Mouse (Mus musculus): ENCODE data around the gene Cd151. TPM values are rescaled to one million over a fixed set of nuclear protein-coding genes. Genes with fewer than 3 reads are reported as not detected.

Gene Cd151
- polyA plus RNA-seq (2012; rRNA removed): 537 and 555 TPM in 2 replicates

- TF ChIP-seq CTCF (IDR thresholded peaks at IDR 0.05; ENCODE audit: insufficient read depth, low read length): no peak
- TF ChIP-seq POLR2A (IDR thresholded peaks at IDR 0.05; ENCODE audit: borderline replicate concordance, extremely low read depth, low read depth, low read length): peak; percentile 87; the same call in 1 of the 2 replicates
- Histone ChIP-seq H3K4me1 (ENCODE audit: control insufficient read depth, insufficient read depth, low read length) (peaks cover 35% of the 10 kb centered on the region), H3K4me3 (replicated peaks; ENCODE audit: extremely low read depth, low read depth, low read length) (peak within 1 kb of the TSS; percentile 91)
- under 1% methylated on average over 51 of the region's 52 CpGs for WGBS
- peak; percentile 88 for DNase-seq
Observed at GRCm38 (mm10) chr7:141467230-141468030, at the start of gene Cd151. Cd151 (plus strand) TSS chr7:141467392.

GRCm38 (mm10) chr7:141417731-141418681, 49.2 kb upstream of the Cd151 start:
- no peak overlapping the region for H3K4me3 ChIP-seq (replicated peaks; ENCODE audit: extremely low read depth, low read depth, low read length)
- TF ChIP-seq POLR2A (IDR thresholded peaks at IDR 0.05; ENCODE audit: borderline replicate concordance, extremely low read depth, low read depth, low read length) (no peak), CTCF (IDR thresholded peaks at IDR 0.05; ENCODE audit: insufficient read depth, low read length) (no peak)
- DNase-seq: no peak
- WGBS: 68% methylated on average over 8 of the region's 8 CpGs
- H3K4me1 ChIP-seq (ENCODE audit: control insufficient read depth, insufficient read depth, low read length): peaks cover 3% of the 10 kb centered on the region

- no peak overlapping the region for H3K4me3 ChIP-seq (replicated peaks; ENCODE audit: extremely low read depth, low read depth, low read length)
- TF ChIP-seq CTCF (IDR thresholded peaks at IDR 0.05; ENCODE audit: insufficient read depth, low read length) (no peak), POLR2A (IDR thresholded peaks at IDR 0.05; ENCODE audit: borderline replicate concordance, extremely low read depth, low read depth, low read length) (no peak)
- 54% methylated on average over 7 of the region's 7 CpGs for WGBS
- peaks cover 3% of the 10 kb centered on the region for H3K4me1 ChIP-seq (ENCODE audit: control insufficient read depth, insufficient read depth, low read length)
- no peak for DNase-seq
Observed at GRCm38 (mm10) chr7:141418970-141419369, 48.2 kb upstream of the Cd151 start.

- no peak for TF ChIP-seq CTCF (IDR thresholded peaks at IDR 0.05; ENCODE audit: insufficient read depth, low read length)
- no peak for TF ChIP-seq POLR2A (IDR thresholded peaks at IDR 0.05; ENCODE audit: borderline replicate concordance, extremely low read depth, low read depth, low read length)
- WGBS: 76% methylated on average over 9 of the region's 9 CpGs
- no peak for DNase-seq
- H3K4me1 ChIP-seq (ENCODE audit: control insufficient read depth, insufficient read depth, low read length): no peaks in the 10 kb centered on the region
- no peak overlapping the region for H3K4me3 ChIP-seq (replicated peaks; ENCODE audit: extremely low read depth, low read depth, low read length)
Observed at GRCm38 (mm10) chr7:141420030-141420702, 47.0 kb upstream of the Cd151 start.

GRCm38 (mm10) chr7:141423811-141424210, 43.4 kb upstream of the Cd151 start:
- Histone ChIP-seq H3K4me3 (replicated peaks; ENCODE audit: extremely low read depth, low read depth, low read length) (no peak overlapping the region), H3K4me1 (ENCODE audit: control insufficient read depth, insufficient read depth, low read length) (no peaks in the 10 kb centered on the region)
- 62% methylated on average over 4 of the region's 4 CpGs for WGBS
- TF ChIP-seq CTCF (IDR thresholded peaks at IDR 0.05; ENCODE audit: insufficient read depth, low read length): no peak
- TF ChIP-seq POLR2A (IDR thresholded peaks at IDR 0.05; ENCODE audit: borderline replicate concordance, extremely low read depth, low read depth, low read length): no peak
- no peak for DNase-seq

- no peaks in the 10 kb centered on the region; the same call in 1 of the 2 replicates for H3K4me1 ChIP-seq (ENCODE audit: control insufficient read depth, insufficient read depth, low read length)
- DNase-seq: no peak
- no peak overlapping the region for H3K4me3 ChIP-seq (replicated peaks; ENCODE audit: extremely low read depth, low read depth, low read length)
- WGBS: 82% methylated on average over 12 of the region's 12 CpGs
- TF ChIP-seq CTCF (IDR thresholded peaks at IDR 0.05; ENCODE audit: insufficient read depth, low read length) (no peak), POLR2A (IDR thresholded peaks at IDR 0.05; ENCODE audit: borderline replicate concordance, extremely low read depth, low read depth, low read length) (no peak)
Observed at GRCm38 (mm10) chr7:141426948-141427730, 40.1 kb upstream of the Cd151 start.

GRCm38 (mm10) chr7:141428701-141429100, 38.5 kb upstream of the Cd151 start:
- TF ChIP-seq CTCF (IDR thresholded peaks at IDR 0.05; ENCODE audit: insufficient read depth, low read length) (no peak), POLR2A (IDR thresholded peaks at IDR 0.05; ENCODE audit: borderline replicate concordance, extremely low read depth, low read depth, low read length) (no peak)
- no peaks in the 10 kb centered on the region; the same call in 1 of the 2 replicates for H3K4me1 ChIP-seq (ENCODE audit: control insufficient read depth, insufficient read depth, low read length)
- no peak overlapping the region for H3K4me3 ChIP-seq (replicated peaks; ENCODE audit: extremely low read depth, low read depth, low read length)
- 77% methylated on average over 5 of the region's 5 CpGs for WGBS
- no peak for DNase-seq

GRCm38 (mm10) chr7:141429310-141429709, 37.9 kb upstream of the Cd151 start, which contains the start of gene Cend1:
Cend1 (minus strand) TSS chr7:141429491.
- Histone ChIP-seq H3K4me3 (replicated peaks; ENCODE audit: extremely low read depth, low read depth, low read length) (no peak within 1 kb of the TSS), H3K4me1 (ENCODE audit: control insufficient read depth, insufficient read depth, low read length) (no peaks in the 10 kb centered on the region; the same call in 1 of the 2 replicates)
- DNase-seq: no peak
- WGBS: 14% methylated on average over 19 of the region's 19 CpGs
- TF ChIP-seq POLR2A (IDR thresholded peaks at IDR 0.05; ENCODE audit: borderline replicate concordance, extremely low read depth, low read depth, low read length) (no peak), CTCF (IDR thresholded peaks at IDR 0.05; ENCODE audit: insufficient read depth, low read length) (no peak)

Measured in lung, adult 2 months (tissue).